Mouse (Mus musculus): ENCODE results near the gene Gcm1.

DNA sequence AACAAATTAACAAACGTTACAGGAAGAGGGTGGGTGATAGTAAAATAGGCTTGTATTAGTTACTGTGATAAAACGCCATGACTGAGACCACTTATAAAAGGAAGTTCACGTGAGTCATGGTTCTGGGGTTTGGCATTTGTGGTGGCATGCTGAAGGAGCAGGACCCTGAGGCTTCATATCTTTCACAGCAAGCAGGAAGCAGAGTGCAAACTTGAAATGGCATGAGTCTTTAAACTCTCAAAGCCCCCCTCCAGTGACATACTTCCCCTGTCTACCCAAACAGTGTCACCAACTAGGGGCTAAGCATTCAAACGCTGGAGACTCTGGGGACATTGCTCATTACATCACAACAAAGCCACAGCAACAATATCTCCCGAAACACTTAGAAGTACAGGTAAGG lies 49.2 kb downstream of the Gcm1 start:
- no peak for TF ChIP-seq POLR2A (IDR thresholded peaks at IDR 0.05; ENCODE audit: low read depth, low read length)
- TF ChIP-seq CTCF (conservative IDR thresholded peaks at IDR 0.05; ENCODE audit: insufficient read depth, insufficient read length, low read depth, low read length): no peak
